Mouse (Mus musculus) liver, embryonic 15.5 days (tissue): ENCODE results near the gene Hcar2. TPM values are rescaled to one million over a fixed set of nuclear protein-coding genes. Genes with fewer than 3 reads are reported as not detected.

Experiments
- ATAC-seq: fragments of 200-750 bp; cut with Nextera tagmentation; 2 replicates; pipeline ENCODE4 v1.8.0; 2017; ENCODE audit warnings: moderate number of reproducible peaks, mild to moderate bottlenecking, moderate library complexity; ENCODE audit not compliant: insufficient read depth
- H3K27ac ChIP-seq: fragments of 300-500 bp; sonication (generic); replicated peaks from 2 replicates; pipeline ENCODE4 v1.5.1; 2015; ENCODE audit warnings: mild to moderate bottlenecking, inconsistent platforms
- H3K27me3 ChIP-seq: fragments of 300-500 bp; sonication (generic); 2 replicates; pipeline ENCODE4 v1.6.1; 2015; ENCODE audit warnings: mild to moderate bottlenecking, inconsistent platforms
- H3K36me3 ChIP-seq: fragments of 300-500 bp; sonication (generic); replicated peaks from 2 replicates; pipeline ENCODE4 v1.6.1; 2015; ENCODE audit warnings: moderate library complexity, mild to moderate bottlenecking, inconsistent platforms
- H3K4me1 ChIP-seq: fragments of 300-500 bp; sonication (generic); replicated peaks from 2 replicates; pipeline ENCODE4 v1.6.1; 2015; ENCODE audit warnings: inconsistent platforms
- H3K4me2 ChIP-seq: fragments of 300-500 bp; sonication (generic); 2 replicates; pipeline ENCODE4 v1.6.1; 2015; ENCODE audit warnings: moderate library complexity, mild to moderate bottlenecking, inconsistent platforms
- H3K4me3 ChIP-seq: fragments of 300-500 bp; sonication (generic); replicated peaks from 2 replicates; pipeline ENCODE4 v1.5.1; 2015; ENCODE audit warnings: mild to moderate bottlenecking, inconsistent platforms
- H3K9ac ChIP-seq: fragments of 300-500 bp; sonication (generic); 2 replicates; pipeline ENCODE4 v1.6.1; 2015; ENCODE audit warnings: moderate library complexity, mild to moderate bottlenecking, inconsistent platforms
- H3K9me3 ChIP-seq: fragments of 300-500 bp; sonication (generic); replicated peaks from 2 replicates; pipeline ENCODE4 v1.6.1; 2016; ENCODE audit warnings: inconsistent platforms
- WGBS: fragments of 180-500 bp; shearing (Covaris S2); methylation state at CpG from one replicate; pipeline ENCODE4 v1.1.7; 2015; ENCODE audit warnings: mixed read lengths; ENCODE audit not compliant: insufficient replicate concordance; 5-methylcytosine and 5-hydroxymethylcytosine counted together
- polyA plus RNA-seq: library from polyadenylated mRNA; unstranded; fragments of >200 nt; fragmentation: Nextera tagmentation; extraction: Ambion mirVana; gene quantifications from 2 replicates; pipeline ENCODE4 v1.2.1, GENCODE M21; 2015

The Hcar2 gene
- polyA plus RNA-seq, 1 experiment from 2014 or later: 0.32 TPM

- 57% methylated on average over 2 of the region's 2 CpGs for WGBS
- H3K4me3 ChIP-seq: no peak overlapping the region
- ATAC-seq: no peak
- no peak overlapping the region for H3K9ac ChIP-seq
- H3K4me1 ChIP-seq: peaks cover 10% of the 10 kb centered on the region; the same call in 1 of the 2 replicates
- no peaks in the 10 kb centered on the region for H3K9me3 ChIP-seq
- H3K4me2 ChIP-seq: no peak overlapping the region
- H3K27ac ChIP-seq: no peak overlapping the region
- no peaks in the 10 kb centered on the region for H3K27me3 ChIP-seq
- no peaks in the 10 kb centered on the region for H3K36me3 ChIP-seq
Observed at GRCm38 (mm10) chr5:123890312-123890711, 25.0 kb upstream of the Hcar2 start.

GRCm38 (mm10) chr5:123886365-123886764, 21.1 kb upstream of the Hcar2 start:
- Histone ChIP-seq H3K4me1 (peaks cover 11% of the 10 kb centered on the region; the same call in 1 of the 2 replicates), H3K27me3 (no peaks in the 10 kb centered on the region), H3K9ac (no peak overlapping the region), H3K27ac (no peak overlapping the region), H3K36me3 (no peaks in the 10 kb centered on the region), H3K4me2 (no peak overlapping the region), H3K4me3 (no peak overlapping the region), H3K9me3 (no peaks in the 10 kb centered on the region)
- ATAC-seq: no peak
- 47% methylated on average over 3 of the region's 3 CpGs for WGBS

- H3K36me3 ChIP-seq: no peaks in the 10 kb centered on the region
- no peak overlapping the region for H3K9ac ChIP-seq
- WGBS: 39% methylated on average over 10 of the region's 10 CpGs
- no peaks in the 10 kb centered on the region for H3K9me3 ChIP-seq
- H3K4me1 ChIP-seq: 0 out of 2 replicates have a peak, but pooled peaks cover 9% of the 10 kb centered on the region
- H3K4me3 ChIP-seq: no peak overlapping the region
- no peaks in the 10 kb centered on the region for H3K27me3 ChIP-seq
- H3K27ac ChIP-seq: no peak overlapping the region
- no peak for ATAC-seq
- H3K4me2 ChIP-seq: no peak overlapping the region
Observed at GRCm38 (mm10) chr5:123884332-123884731, 19.0 kb upstream of the Hcar2 start.

GRCm38 (mm10) chr5:123883891-123884290, 18.6 kb upstream of the Hcar2 start:
- ATAC-seq: no peak
- no peak overlapping the region for H3K9ac ChIP-seq
- no peak overlapping the region for H3K4me3 ChIP-seq
- no peaks in the 10 kb centered on the region for H3K36me3 ChIP-seq
- WGBS: 54% methylated on average over 7 of the region's 7 CpGs
- H3K27ac ChIP-seq: no peak overlapping the region
- no peaks in the 10 kb centered on the region for H3K9me3 ChIP-seq
- 0 out of 2 replicates have a peak, but pooled peaks cover 9% of the 10 kb centered on the region for H3K4me1 ChIP-seq
- H3K27me3 ChIP-seq: 0 out of 2 replicates have a peak, but pooled peaks cover 3% of the 10 kb centered on the region
- H3K4me2 ChIP-seq: no peak overlapping the region

DNA sequence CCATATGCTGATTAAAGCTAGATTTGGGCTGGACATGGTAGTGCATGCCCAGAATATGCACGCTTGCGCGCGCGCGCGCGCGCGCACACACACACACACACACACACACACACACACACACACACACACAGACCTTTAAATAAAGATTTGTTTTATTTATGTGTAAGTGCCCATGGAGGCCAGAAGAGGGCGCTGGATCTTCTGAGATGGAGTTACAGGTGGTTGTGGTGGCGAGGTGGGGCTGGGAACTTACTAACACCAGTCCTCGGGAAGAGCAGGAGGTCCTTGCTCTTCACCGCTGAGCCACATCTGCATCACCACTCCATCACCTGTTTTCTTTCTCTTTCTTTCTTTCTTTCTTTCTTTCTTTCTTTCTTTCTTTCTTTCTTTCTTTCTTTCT, 15.5 kb upstream of the Hcar2 start:
- no peaks in the 10 kb centered on the region for H3K36me3 ChIP-seq
- H3K9ac ChIP-seq: no peak overlapping the region
- H3K4me1 ChIP-seq: 0 out of 2 replicates have a peak, but pooled peaks cover 9% of the 10 kb centered on the region
- no peak overlapping the region for H3K4me3 ChIP-seq
- WGBS: 80% methylated on average over 13 of the region's 14 CpGs
- H3K4me2 ChIP-seq: no peak overlapping the region
- H3K27me3 ChIP-seq: peaks cover 24% of the 10 kb centered on the region
- ATAC-seq: no peak
- no peaks in the 10 kb centered on the region for H3K9me3 ChIP-seq
- H3K27ac ChIP-seq: no peak overlapping the region

DNA sequence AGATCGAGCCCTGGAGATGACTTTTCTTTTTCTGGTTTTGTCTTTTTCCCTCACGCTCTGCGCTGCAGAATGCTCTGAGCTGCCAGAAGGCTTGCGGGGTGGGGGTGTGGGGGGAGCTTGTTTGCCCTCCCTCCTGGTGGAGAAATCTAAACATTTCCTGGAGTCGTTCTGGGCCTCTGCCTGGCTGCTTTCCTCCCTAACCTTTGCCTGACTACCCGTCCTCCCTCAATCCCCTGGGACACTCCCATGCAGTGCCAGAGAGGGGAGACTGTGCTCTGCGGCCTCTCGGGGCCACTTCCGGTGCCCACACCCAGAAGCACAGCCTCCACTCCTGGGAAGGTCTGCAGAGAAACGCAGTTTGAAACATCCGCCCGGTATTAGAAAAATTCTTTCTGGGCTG, 14.6 kb upstream of the Hcar2 start, which contains the start of gene Hcar1:
TSS of gene Hcar1 (minus strand) at position 93 of the 400 bp plus-strand sequence.
- WGBS: 47% methylated on average over 12 of the region's 12 CpGs
- Histone ChIP-seq H3K9me3 (no peaks in the 10 kb centered on the region), H3K9ac (no peak within 1 kb of the TSS), H3K27ac (no peak within 1 kb of the TSS), H3K4me1 (0 out of 2 replicates have a peak, but pooled peaks cover 9% of the 10 kb centered on the region), H3K4me3 (no peak within 1 kb of the TSS), H3K36me3 (no peaks in the 10 kb centered on the region), H3K27me3 (peaks cover 24% of the 10 kb centered on the region), H3K4me2 (no peak within 1 kb of the TSS)
- ATAC-seq: no peak

DNA sequence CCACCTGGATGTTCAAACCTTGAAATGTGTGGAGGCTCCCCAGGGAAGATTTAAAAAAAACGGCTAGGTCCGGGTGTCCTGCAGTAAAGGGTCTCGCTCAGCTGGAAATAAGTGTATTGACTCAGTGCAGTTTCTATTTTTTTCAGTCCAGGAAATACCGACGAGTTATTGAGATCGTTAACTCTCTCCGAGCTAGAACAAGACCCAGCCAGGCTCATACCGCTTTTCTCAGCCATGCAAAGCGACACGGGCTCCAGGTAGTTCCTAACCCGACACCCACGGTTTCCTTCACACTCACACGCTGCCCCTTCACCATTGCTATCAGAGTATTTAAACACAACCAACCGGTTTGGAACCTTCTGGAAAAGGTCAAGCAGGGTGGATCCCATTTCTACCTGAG, 12.8 kb upstream of the Hcar2 start:
- Histone ChIP-seq H3K36me3 (no peaks in the 10 kb centered on the region), H3K4me3 (no peak overlapping the region), H3K4me2 (no peak overlapping the region), H3K27ac (no peak overlapping the region), H3K9me3 (no peaks in the 10 kb centered on the region), H3K27me3 (peaks cover 24% of the 10 kb centered on the region), H3K9ac (no peak overlapping the region), H3K4me1 (0 out of 2 replicates have a peak, but pooled peaks cover 4% of the 10 kb centered on the region)
- no peak for ATAC-seq
- 37% methylated on average over 14 of the region's 14 CpGs for WGBS

DNA sequence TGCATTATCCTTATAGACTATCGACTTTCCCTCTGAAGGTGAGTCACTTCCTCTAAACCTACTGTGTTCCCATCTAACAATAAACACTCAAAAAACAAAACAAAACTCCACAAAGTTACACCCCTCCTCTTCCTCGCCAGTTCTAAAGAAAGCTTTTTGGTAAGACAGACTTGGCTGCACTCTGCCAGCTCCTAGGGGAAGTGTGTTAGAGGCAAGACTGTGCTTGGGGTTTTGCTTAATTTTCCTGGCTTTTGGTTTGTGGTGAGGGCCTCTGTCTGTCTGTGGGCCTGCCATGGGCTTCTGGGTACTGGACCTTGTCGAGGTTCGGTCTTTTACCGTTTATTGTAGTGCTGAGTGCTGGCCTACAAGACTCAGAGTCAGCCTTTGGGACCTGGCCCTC, 8.9 kb upstream of the Hcar2 start:
- WGBS: 52% methylated on average over 5 of the region's 5 CpGs
- Histone ChIP-seq H3K27me3 (peaks cover 28% of the 10 kb centered on the region), H3K9me3 (no peaks in the 10 kb centered on the region), H3K27ac (no peak overlapping the region), H3K9ac (no peak overlapping the region), H3K4me2 (no peak overlapping the region), H3K4me1 (no peaks in the 10 kb centered on the region), H3K36me3 (no peaks in the 10 kb centered on the region), H3K4me3 (no peak overlapping the region)
- no peak for ATAC-seq

- no peak overlapping the region for H3K4me2 ChIP-seq
- H3K27me3 ChIP-seq: peaks cover 4% of the 10 kb centered on the region; the same call in 1 of the 2 replicates
- ATAC-seq: no peak
- H3K9ac ChIP-seq: no peak overlapping the region
- no peaks in the 10 kb centered on the region for H3K36me3 ChIP-seq
- no peak overlapping the region for H3K27ac ChIP-seq
- WGBS: 62% methylated on average over 4 of the region's 4 CpGs
- no peaks in the 10 kb centered on the region for H3K9me3 ChIP-seq
- H3K4me3 ChIP-seq: no peak overlapping the region
- no peaks in the 10 kb centered on the region for H3K4me1 ChIP-seq
Observed at GRCm38 (mm10) chr5:123869615-123870014, 4.3 kb upstream of the Hcar2 start.

DNA sequence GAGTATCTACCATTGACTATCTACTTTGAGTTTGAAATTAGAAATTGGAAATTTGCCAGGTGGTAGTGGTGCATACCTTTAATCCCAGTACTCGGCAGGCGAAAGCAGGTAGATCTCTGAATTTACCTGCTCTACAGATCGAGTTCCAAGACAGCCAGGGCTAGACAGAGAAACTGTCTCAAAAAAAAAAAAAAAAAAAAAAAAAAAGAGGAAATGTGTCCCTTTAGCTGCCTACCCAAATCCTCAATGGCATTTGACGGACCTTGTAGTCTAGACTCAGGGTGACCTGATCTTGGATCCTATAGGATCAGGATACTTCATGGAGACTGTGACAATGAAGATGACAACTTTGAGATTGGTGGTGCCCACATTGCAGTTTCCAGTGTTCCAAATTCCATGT, 1.2 kb upstream of the Hcar2 start:
- no peak overlapping the region for H3K9ac ChIP-seq
- ATAC-seq: no peak
- WGBS: 55% methylated on average over 4 of the region's 4 CpGs

GRCm38 (mm10) chr5:123863934-123864333, 1.4 kb downstream of the Hcar2 start:
- Histone ChIP-seq H3K36me3 (no peaks in the 10 kb centered on the region), H3K4me3 (no peak overlapping the region), H3K4me2 (no peak overlapping the region), H3K9ac (no peak overlapping the region), H3K27me3 (no peaks in the 10 kb centered on the region), H3K27ac (no peak overlapping the region), H3K4me1 (peaks cover 17% of the 10 kb centered on the region), H3K9me3 (no peaks in the 10 kb centered on the region)
- no peak for ATAC-seq
- WGBS: 71% methylated on average over 14 of the region's 14 CpGs

More for the DNA sequence above, 1.2 kb upstream of the Hcar2 start:
- no peaks in the 10 kb centered on the region for H3K36me3 ChIP-seq
- no peaks in the 10 kb centered on the region for H3K9me3 ChIP-seq
- peaks cover 9% of the 10 kb centered on the region for H3K4me1 ChIP-seq
- no peak overlapping the region for H3K4me2 ChIP-seq
- H3K27me3 ChIP-seq: peaks cover 4% of the 10 kb centered on the region; the same call in 1 of the 2 replicates
- no peak overlapping the region for H3K4me3 ChIP-seq
- H3K27ac ChIP-seq: no peak overlapping the region
